Comparison of ENCODE assay signal across 9 mouse cellular contexts in genomic region chr19:8967893-8968292, GRCm38 (mm10). TPM values are rescaled to one million over a fixed set of nuclear protein-coding genes. Genes with fewer than 3 reads are reported as not detected.
DNase-seq lines count a peak whose midpoint lies in the region; ATAC-seq and TF ChIP-seq lines count a peak whose summit lies in the region.
"Had no signal": no experiment of that assay in that cellular context is flagged by ENCODE, and none has a peak within 500 bp of the region (broad histone marks: within the 10 kb centered on the region; RNA-seq: fewer than 3 reads in every experiment).

No protein-coding gene starts in this region.

- H3K27ac ChIP-seq in lung, embryonic 14.5 days (ENCODE audit: low read depth) = peak overlapping the region; percentile 86
- H3K27ac ChIP-seq in embryonic facial prominence, embryonic 15.5 days (replicated peaks) = peak overlapping the region; percentile 89
- H3K27ac ChIP-seq in limb, embryonic 11.5 days (replicated peaks; ENCODE audit: low read depth, low read length) = peak overlapping the region; percentile 22; the same call in 1 of the 2 replicates
- H3K27ac ChIP-seq in olfactory bulb, adult 2 months (ENCODE audit: insufficient read depth, low read depth, low read length) = no peak overlapping the region

- H3K27me3 ChIP-seq in lung, embryonic 14.5 days (ENCODE audit: insufficient read depth, low read length) = no peaks in the 10 kb centered on the region
- no peaks in the 10 kb centered on the region for H3K27me3 ChIP-seq in embryonic facial prominence, embryonic 15.5 days
- no peaks in the 10 kb centered on the region for H3K27me3 ChIP-seq in limb, embryonic 11.5 days (ENCODE audit: control insufficient read depth, insufficient read depth, low read length)

- H3K9ac ChIP-seq in lung, embryonic 14.5 days = peak overlapping the region; percentile 95
- H3K9ac ChIP-seq in embryonic facial prominence, embryonic 15.5 days = peak overlapping the region; percentile 87
- H3K9ac ChIP-seq in limb, embryonic 11.5 days (ENCODE audit: low read length) = peak overlapping the region; percentile 87

- no peak for DNase-seq in lung, embryonic 14.5 days
- no peak for DNase-seq in lung, postnatal 4 days
- no peak for DNase-seq in limb, embryonic 11.5 days (ENCODE audit: low spot score)
- no peak for DNase-seq in cerebellum, adult 18-20 months
- no peak for DNase-seq in lung, postnatal 14 days
- no peak for DNase-seq in lung, adult 18-20 months
- DNase-seq: adrenal gland, adult 2 months had no signal

- no peak for TF ChIP-seq CTCF in lung, embryonic 14.5 days (IDR thresholded peaks at IDR 0.05; ENCODE audit: low read depth)
- no peak for TF ChIP-seq CTCF in olfactory bulb, adult 2 months (IDR thresholded peaks at IDR 0.05; ENCODE audit: insufficient read depth, low read depth, low read length)

- no peak for ATAC-seq in lung, embryonic 14.5 days (ENCODE audit: insufficient read depth)
- no peak for ATAC-seq in embryonic facial prominence, embryonic 15.5 days (ENCODE audit: insufficient number of reproducible peaks, low FRiP score, low TSS enrichment, low read depth)
- no peak for ATAC-seq in limb, embryonic 11.5 days (ENCODE audit: insufficient number of reproducible peaks, low FRiP score, low TSS enrichment, low read depth)

- H3K4me3 ChIP-seq in lung, embryonic 14.5 days (ENCODE audit: low read depth, low read length) = peak overlapping the region; percentile 88
- peak overlapping the region; percentile 79 for H3K4me3 ChIP-seq in embryonic facial prominence, embryonic 15.5 days (replicated peaks)
- H3K4me3 ChIP-seq in limb, embryonic 11.5 days (ENCODE audit: low read depth, low read length) = peak overlapping the region; percentile 55
- peak overlapping the region; percentile 76 for H3K4me3 ChIP-seq in olfactory bulb, adult 2 months (ENCODE audit: insufficient read depth, low read depth, low read length)

- peaks cover 4% of the 10 kb centered on the region; the same call in 1 of the 2 replicates for H3K4me1 ChIP-seq in lung, embryonic 14.5 days (ENCODE audit: insufficient read depth)
- peaks cover 22% of the 10 kb centered on the region for H3K4me1 ChIP-seq in embryonic facial prominence, embryonic 15.5 days
- peaks cover 6% of the 10 kb centered on the region; the same call in 1 of the 2 replicates for H3K4me1 ChIP-seq in limb, embryonic 11.5 days (ENCODE audit: control insufficient read depth, insufficient read depth, low read length)
- no peaks in the 10 kb centered on the region; the same call in 1 of the 2 replicates for H3K4me1 ChIP-seq in olfactory bulb, adult 2 months (ENCODE audit: control insufficient read depth, insufficient read depth, low read length)

- H3K36me3 ChIP-seq in lung, embryonic 14.5 days (ENCODE audit: insufficient read depth) = peaks cover 77% of the 10 kb centered on the region
- H3K36me3 ChIP-seq in embryonic facial prominence, embryonic 15.5 days = peaks cover 71% of the 10 kb centered on the region
- peaks cover 38% of the 10 kb centered on the region for H3K36me3 ChIP-seq in limb, embryonic 11.5 days (ENCODE audit: control insufficient read depth, insufficient read depth, low read length)

- H3K9me3 ChIP-seq in lung, embryonic 14.5 days (ENCODE audit: low read depth, low read length) = no peaks in the 10 kb centered on the region
- H3K9me3 ChIP-seq in embryonic facial prominence, embryonic 15.5 days (replicated peaks) = no peaks in the 10 kb centered on the region
- H3K9me3 ChIP-seq in limb, embryonic 11.5 days (ENCODE audit: control insufficient read depth, low read length) = no peaks in the 10 kb centered on the region

- H3K4me2 ChIP-seq in lung, embryonic 14.5 days = peak overlapping the region; percentile 75
- peak overlapping the region; percentile 73 for H3K4me2 ChIP-seq in embryonic facial prominence, embryonic 15.5 days (replicated peaks)
- peak overlapping the region; percentile 86 for H3K4me2 ChIP-seq in limb, embryonic 11.5 days (ENCODE audit: low read depth, severe bottlenecking)

- TF ChIP-seq POLR2A in olfactory bulb, adult 2 months (IDR thresholded peaks at IDR 0.05; ENCODE audit: insufficient read depth, low read depth, low read length) = no peak

- WGBS in lung, embryonic 14.5 days = 3% methylated on average over 9 of the region's 9 CpGs
- WGBS in embryonic facial prominence, embryonic 15.5 days = 4% methylated on average over 9 of the region's 9 CpGs
- WGBS in limb, embryonic 11.5 days = 4% methylated on average over 8 of the region's 9 CpGs
- 6% methylated on average over 9 of the region's 9 CpGs for WGBS in olfactory bulb, adult 2 months

RNA-seq across cellular contexts. Expression of gene Eef1g, which starts 1.1 kb away (rescaled TPM):
- polyA plus RNA-seq in lung, embryonic 14.5 days (2014; fragmentation: Nextera tagmentation; extraction: Ambion mirVana) = 480 and 516 TPM in 2 replicates
- polyA plus RNA-seq in embryonic facial prominence, embryonic 15.5 days (2015; fragmentation: Nextera tagmentation; extraction: Ambion mirVana) = 443 and 458 TPM in 2 replicates
- 567 and 588 TPM in 2 replicates for polyA plus RNA-seq in limb, embryonic 11.5 days (2014; fragmentation: Nextera tagmentation; extraction: Ambion mirVana)
- polyA plus RNA-seq in olfactory bulb, adult 2 months (2012; ENCODE audit: insufficient read depth, insufficient read length, low replicate concordance, missing spikeins) = 678 TPM in 1 of 2 replicates, not detected in the other

RNA-seq across cellular contexts. Expression of gene Tut1, which starts 14.2 kb away (rescaled TPM):
- 27.4 and 28.4 TPM in 2 replicates for polyA plus RNA-seq in lung, embryonic 14.5 days (2014; fragmentation: Nextera tagmentation; extraction: Ambion mirVana)
- polyA plus RNA-seq in embryonic facial prominence, embryonic 15.5 days (2015; fragmentation: Nextera tagmentation; extraction: Ambion mirVana) = 31.0 and 32.8 TPM in 2 replicates
- 33.2 and 35.2 TPM in 2 replicates for polyA plus RNA-seq in limb, embryonic 11.5 days (2014; fragmentation: Nextera tagmentation; extraction: Ambion mirVana)
- not detected in 2 replicates for polyA plus RNA-seq in olfactory bulb, adult 2 months (2012; ENCODE audit: insufficient read depth, insufficient read length, low replicate concordance, missing spikeins)

RNA-seq across cellular contexts. Expression of gene Ahnak, which starts 21.2 kb away (rescaled TPM):
- 14.9 and 15.8 TPM in 2 replicates for polyA plus RNA-seq in lung, embryonic 14.5 days (2014; fragmentation: Nextera tagmentation; extraction: Ambion mirVana)
- 71.9 and 92.4 TPM in 2 replicates for polyA plus RNA-seq in embryonic facial prominence, embryonic 15.5 days (2015; fragmentation: Nextera tagmentation; extraction: Ambion mirVana)
- 7.7 and 8.9 TPM in 2 replicates for polyA plus RNA-seq in limb, embryonic 11.5 days (2014; fragmentation: Nextera tagmentation; extraction: Ambion mirVana)
- not detected in 2 replicates for polyA plus RNA-seq in olfactory bulb, adult 2 months (2012; ENCODE audit: insufficient read depth, insufficient read length, low replicate concordance, missing spikeins)

RNA-seq across cellular contexts. Expression of gene Mta2, which starts 26.2 kb away (rescaled TPM):
- 44.0 and 52.1 TPM in 2 replicates for polyA plus RNA-seq in lung, embryonic 14.5 days (2014; fragmentation: Nextera tagmentation; extraction: Ambion mirVana)
- polyA plus RNA-seq in embryonic facial prominence, embryonic 15.5 days (2015; fragmentation: Nextera tagmentation; extraction: Ambion mirVana) = 155 and 156 TPM in 2 replicates
- 58.5 and 62.0 TPM in 2 replicates for polyA plus RNA-seq in limb, embryonic 11.5 days (2014; fragmentation: Nextera tagmentation; extraction: Ambion mirVana)
- polyA plus RNA-seq in olfactory bulb, adult 2 months (2012; ENCODE audit: insufficient read depth, insufficient read length, low replicate concordance, missing spikeins) = not detected in 2 replicates

RNA-seq across cellular contexts. Expression of gene Eml3, which starts 38.5 kb away (rescaled TPM):
- polyA plus RNA-seq in lung, embryonic 14.5 days (2014; fragmentation: Nextera tagmentation; extraction: Ambion mirVana) = 19.0 and 19.5 TPM in 2 replicates
- polyA plus RNA-seq in embryonic facial prominence, embryonic 15.5 days (2015; fragmentation: Nextera tagmentation; extraction: Ambion mirVana) = 41.3 and 43.1 TPM in 2 replicates
- 17.9 and 18.0 TPM in 2 replicates for polyA plus RNA-seq in limb, embryonic 11.5 days (2014; fragmentation: Nextera tagmentation; extraction: Ambion mirVana)
- polyA plus RNA-seq in olfactory bulb, adult 2 months (2012; ENCODE audit: insufficient read depth, insufficient read length, low replicate concordance, missing spikeins) = not detected in 2 replicates

Comparison
In these comparisons a context has a peak if more than half of its experiments do, and no peak if none do; other contexts are left out.
1. RNA of gene Tut1, which starts 14.2 kb away (polyA plus RNA-seq): 33.2 to 35.2 TPM in limb, embryonic 11.5 days, 31.0 to 32.8 TPM in embryonic facial prominence, embryonic 15.5 days and 27.4 to 28.4 TPM in lung, embryonic 14.5 days; not detected in olfactory bulb, adult 2 months; every median in the first group is over 10 times any median in the second.
2. Peak in every context shown above with its lines, with median percentiles within 50 percentile points of each other: H3K4me2 ChIP-seq, H3K4me3 ChIP-seq and H3K9ac ChIP-seq.